ENCODE assay signal across 8 mouse cellular contexts in genomic region chr7:131553771-131554175, GRCm38 (mm10). TPM values are rescaled to one million over a fixed set of nuclear protein-coding genes. Genes with fewer than 3 reads are reported as not detected.
A peak's percentile ranks its signal among the peaks of the same experiment; 100 is the strongest.
DNase-seq lines count a peak whose midpoint lies in the region; ATAC-seq and TF ChIP-seq lines count a peak whose summit lies in the region.

No protein-coding gene starts in this region.

- H3K9ac ChIP-seq in hindbrain, embryonic 16.5 days (ENCODE audit: low read depth, low read length): no peak overlapping the region
- no peak overlapping the region for H3K9ac ChIP-seq in liver, embryonic 16.5 days (ENCODE audit: low read depth, low read length)

- TF ChIP-seq CTCF in spleen, adult 2 months (IDR thresholded peaks at IDR 0.05; ENCODE audit: extremely low read depth, insufficient read depth, insufficient read length, insufficient replicate concordance): no peak

- peak in 1 of 2 experiments; percentile 49 for DNase-seq in spleen, adult 2 months (ENCODE audit: low read depth in 1 of 2, low spot score in 2 of 2)
- no peak for DNase-seq in spleen, postnatal 14 days (ENCODE audit: low spot score in 2 of 2)
- DNase-seq in embryonic facial prominence, embryonic 10.5 days (ENCODE audit: low spot score): peak; percentile 79
- DNase-seq in layer of hippocampus, adult 9-11 months: no peak
- DNase-seq in right cerebral cortex, adult 2 months (ENCODE audit: low spot score in 2 of 2): no peak

- H3K4me2 ChIP-seq in hindbrain, embryonic 16.5 days (ENCODE audit: low read length): peak overlapping the region; percentile 47
- peak overlapping the region; percentile 30; the same call in 1 of the 2 replicates for H3K4me2 ChIP-seq in liver, embryonic 16.5 days (ENCODE audit: low read depth, low read length)

- H3K36me3 ChIP-seq in spleen, adult 2 months (ENCODE audit: control insufficient read depth, insufficient read depth, low read length): no peaks in the 10 kb centered on the region
- no peaks in the 10 kb centered on the region for H3K36me3 ChIP-seq in embryonic facial prominence, embryonic 10.5 days (replicated peaks)
- no peaks in the 10 kb centered on the region for H3K36me3 ChIP-seq in hindbrain, embryonic 16.5 days (ENCODE audit: control insufficient read depth, insufficient read depth, low read length)
- no peaks in the 10 kb centered on the region for H3K36me3 ChIP-seq in liver, embryonic 16.5 days (ENCODE audit: control insufficient read depth, insufficient read depth)

- peaks cover 58% of the 10 kb centered on the region for H3K27me3 ChIP-seq in spleen, adult 2 months (ENCODE audit: control insufficient read depth, insufficient read depth, low read length)
- H3K27me3 ChIP-seq in embryonic facial prominence, embryonic 10.5 days (replicated peaks; ENCODE audit: low read depth, poor library complexity, severe bottlenecking): peaks cover 100% of the 10 kb centered on the region
- peaks cover 71% of the 10 kb centered on the region for H3K27me3 ChIP-seq in hindbrain, embryonic 16.5 days (replicated peaks; ENCODE audit: control insufficient read depth, insufficient read depth, low read length)
- peaks cover 99% of the 10 kb centered on the region for H3K27me3 ChIP-seq in liver, embryonic 16.5 days (ENCODE audit: control insufficient read depth, insufficient read depth, low read depth, low read length)

- peak overlapping the region; percentile 37; the same call in 1 of the 2 replicates for H3K4me3 ChIP-seq in spleen, adult 2 months (ENCODE audit: extremely low read depth, insufficient read depth, insufficient read length)
- H3K4me3 ChIP-seq in embryonic facial prominence, embryonic 10.5 days: peak overlapping the region; percentile 58
- H3K4me3 ChIP-seq in hindbrain, embryonic 16.5 days (ENCODE audit: low read length): peak overlapping the region; percentile 27
- peak overlapping the region; percentile 34 for H3K4me3 ChIP-seq in liver, embryonic 16.5 days (ENCODE audit: low read depth, low read length)

- no peaks in the 10 kb centered on the region for H3K9me3 ChIP-seq in embryonic facial prominence, embryonic 10.5 days
- H3K9me3 ChIP-seq in hindbrain, embryonic 16.5 days (ENCODE audit: control insufficient read depth, low read length): no peaks in the 10 kb centered on the region; the same call in 1 of the 2 replicates
- no peaks in the 10 kb centered on the region for H3K9me3 ChIP-seq in liver, embryonic 16.5 days (replicated peaks; ENCODE audit: control insufficient read depth, low read length)

- no peak for TF ChIP-seq POLR2A in spleen, adult 2 months (IDR thresholded peaks at IDR 0.05; ENCODE audit: low read depth, low read length)

- ATAC-seq in hindbrain, embryonic 16.5 days: no peak
- 0 out of 2 replicates have a peak, but pooled peaks have one; percentile 16 for ATAC-seq in liver, embryonic 16.5 days (ENCODE audit: low read depth)
- peak; percentile 56; the same call in 1 of the 2 replicates for ATAC-seq in neutrophil, adult 5-6 weeks (ENCODE audit: extremely low read depth, insufficient number of reproducible peaks, low FRiP score, poor library complexity, severe bottlenecking)

- H3K27ac ChIP-seq in spleen, adult 2 months (ENCODE audit: insufficient read depth, low read length): no peak overlapping the region
- 0 out of 2 replicates have a peak overlapping the region, but pooled peaks have one; percentile 35 for H3K27ac ChIP-seq in embryonic facial prominence, embryonic 10.5 days (replicated peaks)
- H3K27ac ChIP-seq in hindbrain, embryonic 16.5 days (ENCODE audit: low read depth, low read length): no peak overlapping the region
- H3K27ac ChIP-seq in liver, embryonic 16.5 days (ENCODE audit: low read length): no peak overlapping the region

- H3K4me1 ChIP-seq in spleen, adult 2 months (ENCODE audit: control insufficient read depth, insufficient read depth, insufficient read length): peaks cover 23% of the 10 kb centered on the region
- peaks cover 42% of the 10 kb centered on the region for H3K4me1 ChIP-seq in embryonic facial prominence, embryonic 10.5 days
- peaks cover 9% of the 10 kb centered on the region for H3K4me1 ChIP-seq in hindbrain, embryonic 16.5 days (ENCODE audit: control insufficient read depth, insufficient read depth, low read depth, low read length)
- no peaks in the 10 kb centered on the region for H3K4me1 ChIP-seq in liver, embryonic 16.5 days (ENCODE audit: control insufficient read depth, low read depth, low read length)

- under 1% methylated on average over 39 of the region's 39 CpGs for WGBS in spleen, adult 2 months
- under 1% methylated on average over 38 of the region's 39 CpGs for WGBS in embryonic facial prominence, embryonic 10.5 days
- WGBS in hindbrain, embryonic 16.5 days: under 1% methylated on average over 38 of the region's 39 CpGs
- 0% methylated on average over 38 of the region's 39 CpGs for WGBS in liver, embryonic 16.5 days (ENCODE audit: insufficient replicate concordance)

RNA-seq across cellular contexts. Expression of gene Hmx2, which starts 5.2 kb away (rescaled TPM):
- polyA plus RNA-seq in spleen, adult 2 months (2012; rRNA removed): 0.05 TPM in 1 of 2 replicates, not detected in the other
- 0.27 and 0.44 TPM in 2 replicates for polyA plus RNA-seq in embryonic facial prominence, embryonic 10.5 days (2016; fragmentation: Nextera tagmentation; extraction: Ambion mirVana)
- polyA plus RNA-seq in hindbrain, embryonic 16.5 days (2015; fragmentation: Nextera tagmentation; extraction: Ambion mirVana): 1.1 and 1.3 TPM in 2 replicates
- polyA plus RNA-seq in liver, embryonic 16.5 days (2015; fragmentation: Nextera tagmentation; extraction: Ambion mirVana): not detected in 2 replicates
- total RNA-seq in neutrophil, adult 5-6 weeks (2017): not detected in 2 replicates

RNA-seq across cellular contexts. Expression of gene Bub3, which starts 6.2 kb away (rescaled TPM):
- polyA plus RNA-seq in spleen, adult 2 months (2012; rRNA removed): 51.3 and 54.8 TPM in 2 replicates
- polyA plus RNA-seq in embryonic facial prominence, embryonic 10.5 days (2016; fragmentation: Nextera tagmentation; extraction: Ambion mirVana): 312 and 325 TPM in 2 replicates
- polyA plus RNA-seq in hindbrain, embryonic 16.5 days (2015; fragmentation: Nextera tagmentation; extraction: Ambion mirVana): 149 and 162 TPM in 2 replicates
- polyA plus RNA-seq in liver, embryonic 16.5 days (2015; fragmentation: Nextera tagmentation; extraction: Ambion mirVana): 92.4 and 100 TPM in 2 replicates
- total RNA-seq in neutrophil, adult 5-6 weeks (2017): 51.1 and 52.5 TPM in 2 replicates

RNA-seq across cellular contexts. Expression of gene Hmx3, which starts 11.1 kb away (rescaled TPM):
- polyA plus RNA-seq in spleen, adult 2 months (2012; rRNA removed): not detected in 2 replicates
- 0.10 and 0.44 TPM in 2 replicates for polyA plus RNA-seq in embryonic facial prominence, embryonic 10.5 days (2016; fragmentation: Nextera tagmentation; extraction: Ambion mirVana)
- polyA plus RNA-seq in hindbrain, embryonic 16.5 days (2015; fragmentation: Nextera tagmentation; extraction: Ambion mirVana): 0.84 and 0.99 TPM in 2 replicates
- polyA plus RNA-seq in liver, embryonic 16.5 days (2015; fragmentation: Nextera tagmentation; extraction: Ambion mirVana): not detected in 2 replicates
- total RNA-seq in neutrophil, adult 5-6 weeks (2017): not detected in 2 replicates
